Mouse (Mus musculus) CH12.LX (cell line): ENCODE measurements around the gene Atl1.

Experiments
- BHLHE40 ChIP-seq: IDR thresholded peaks from 2 replicates; pipeline ENCODE4 v1.6.1; 2011; ENCODE audit warnings: mild to moderate bottlenecking, low read depth, low read length, improper control_type of control experiment
- CTCF ChIP-seq, 2 experiments: IDR thresholded peaks in 1 of 2; conservative IDR thresholded peaks in 1 of 2; 2 replicates each; pipeline ENCODE4 v1.5.1; 2011 to 2012; ENCODE audit warnings: low read depth in 2 of 2, low read length in 2 of 2, improper control_type of control experiment in 1 of 2, inconsistent platforms in 1 of 2, mild to moderate bottlenecking in 1 of 2, moderate library complexity in 1 of 2
- E2F4 ChIP-seq: IDR thresholded peaks from 2 replicates; pipeline ENCODE4 v1.6.1; 2011; ENCODE audit warnings: low read depth, low read length, improper control_type of control experiment; ENCODE audit not compliant: insufficient replicate concordance
- EP300 ChIP-seq: IDR thresholded peaks from 2 replicates; pipeline ENCODE4 v1.6.1; 2011; ENCODE audit warnings: low read length, improper control_type of control experiment
- ETS1 ChIP-seq: conservative IDR thresholded peaks from 2 replicates; pipeline ENCODE4 v1.6.1; 2012; ENCODE audit warnings: low read depth, mild to moderate bottlenecking, inconsistent platforms, low read length, improper control_type of control experiment, moderate library complexity
- MAFK ChIP-seq: IDR thresholded peaks from 2 replicates; pipeline ENCODE4 v1.6.1; 2011; ENCODE audit warnings: low read length, improper control_type of control experiment; ENCODE audit not compliant: insufficient replicate concordance
- MXI1 ChIP-seq: IDR thresholded peaks from 2 replicates; pipeline ENCODE4 v1.6.1; 2011; ENCODE audit warnings: mild to moderate bottlenecking, low read depth, low read length, improper control_type of control experiment
- NELFE ChIP-seq: IDR thresholded peaks from 2 replicates; pipeline ENCODE4 v1.6.1; 2011; ENCODE audit warnings: low read depth, low read length, improper control_type of control experiment
- RCOR1 ChIP-seq: conservative IDR thresholded peaks from 2 replicates; pipeline ENCODE4 v1.6.1; 2012; ENCODE audit warnings: low read depth, mild to moderate bottlenecking, inconsistent platforms, low read length, improper control_type of control experiment
- SMC3 ChIP-seq: IDR thresholded peaks from 2 replicates; pipeline ENCODE4 v1.6.1; 2011; ENCODE audit warnings: low read depth, low read length, improper control_type of control experiment
- TBP ChIP-seq: conservative IDR thresholded peaks from 2 replicates; pipeline ENCODE4 v1.6.1; 2011; ENCODE audit warnings: low read depth, low read length, improper control_type of control experiment
- TCF12 ChIP-seq: IDR thresholded peaks from 2 replicates; pipeline ENCODE4 v1.6.1; 2014; ENCODE audit warnings: low read depth, mild to moderate bottlenecking, inconsistent platforms, low read length, improper control_type of control experiment
- UBTF ChIP-seq: IDR thresholded peaks from 2 replicates; pipeline ENCODE4 v1.6.1; 2012; ENCODE audit warnings: low read depth, mild to moderate bottlenecking, inconsistent platforms, low read length, improper control_type of control experiment, moderate library complexity
- USF2 ChIP-seq: conservative IDR thresholded peaks from 2 replicates; pipeline ENCODE4 v1.6.1; 2011; ENCODE audit warnings: low read depth, low read length, improper control_type of control experiment

DNA sequence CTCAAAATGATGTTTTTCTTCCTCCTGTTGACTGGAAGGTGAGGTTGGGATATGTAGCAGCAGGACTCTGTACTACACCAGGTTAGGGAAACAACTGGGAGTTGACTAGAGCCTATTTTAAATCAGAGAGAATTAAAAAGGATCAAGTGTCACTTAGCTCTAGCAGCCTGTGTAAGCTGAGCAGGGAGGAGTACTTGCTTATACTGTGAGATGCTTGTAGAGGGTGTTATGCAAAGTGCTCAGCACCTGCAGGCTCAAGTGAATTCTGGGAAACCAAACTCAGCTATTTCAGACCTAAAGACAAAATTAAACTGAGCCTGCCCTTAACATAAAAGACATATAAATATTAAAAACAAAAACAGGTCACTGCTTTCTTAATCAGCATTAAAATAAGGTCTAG lies 81.3 kb downstream of the Atl1 start:
- no peak for TF ChIP-seq EP300
- no peak for TF ChIP-seq UBTF
- no peak for TF ChIP-seq SMC3
- TF ChIP-seq NELFE = no peak
- TF ChIP-seq USF2 = no peak
- no peak for TF ChIP-seq TCF12
- TF ChIP-seq CTCF (conservative IDR thresholded peaks at IDR 0.05 in 1 of 2, IDR thresholded peaks at IDR 0.05 in 1 of 2; ENCODE audit: low read depth in 2 of 2, low read length in 2 of 2) = no peak
- no peak for TF ChIP-seq E2F4
- TF ChIP-seq ETS1 = no peak
- TF ChIP-seq MAFK = no peak
- TF ChIP-seq BHLHE40 = no peak
- TF ChIP-seq TBP = no peak
- no peak for TF ChIP-seq MXI1
- no peak for TF ChIP-seq RCOR1
